Mouse (Mus musculus) CD4-positive, CD25-positive, alpha-beta regulatory T cell, adult 9 weeks (primary cell): Measurements from ENCODE around the gene Glul. TPM values are rescaled to one million over a fixed set of nuclear protein-coding genes. Genes with fewer than 3 reads are reported as not detected.

Source experiments
- polyA plus RNA-seq: library from polyadenylated mRNA; unstranded; fragments of 100-300 nt; shearing (Covaris generic); gene quantifications from one replicate; pipeline ENCODE4 v1.2.1, GENCODE M21; 2017

Glul gene
- 29.7 TPM for polyA plus RNA-seq

GRCm38 (mm10) chr1:153899731-153900380 lies at the start of gene Glul, which contains the start of gene Teddm2:
Gene Glul, plus strand, starts transcription at chr1:153899944.
Gene Teddm2, minus strand, starts transcription at chr1:153900228.

GRCm38 (mm10) chr1:153874045-153874444 lies 25.7 kb upstream of the Glul start, which contains the start of gene Teddm1b:
Gene Teddm1b, plus strand, starts transcription at chr1:153874345.

GRCm38 (mm10) chr1:153891442-153891841 lies 8.3 kb upstream of the Glul start, which contains the start of gene Teddm1a:
Gene Teddm1a, plus strand, starts transcription at chr1:153891742.

Other genes with a start within 250 kb of the Glul start
- gene Rgs8, start 246.9 kb upstream of the Glul start, polyA plus RNA-seq = 0.14 TPM
- 44.4 TPM for gene Rgs16, start 159.6 kb upstream of the Glul start, polyA plus RNA-seq
- 36.3 TPM for gene Rnasel, start 150.5 kb upstream of the Glul start, polyA plus RNA-seq
- gene Rgsl1, start 55.8 kb upstream of the Glul start, polyA plus RNA-seq = not detected
- gene Teddm1b, start 25.6 kb upstream of the Glul start, polyA plus RNA-seq = 0.20 TPM
- gene Teddm1a, start 8.2 kb upstream of the Glul start, polyA plus RNA-seq = not detected
- gene Teddm2, start 284 bp downstream of the Glul start, polyA plus RNA-seq = 0.30 TPM